Mouse (Mus musculus): Measurements from ENCODE around the gene Plcl1. TPM values are rescaled to one million over a fixed set of nuclear protein-coding genes. Genes with fewer than 3 reads are reported as not detected.

Plcl1 gene
- polyA plus RNA-seq, 1 experiment from 2014 or later: 4.2 TPM

- ATAC-seq (ENCODE audit: low FRiP score): no peak
- H3K9ac ChIP-seq: no peak overlapping the region
- H3K9me3 ChIP-seq: no peaks in the 10 kb centered on the region
- no peaks in the 10 kb centered on the region for H3K36me3 ChIP-seq
- no peaks in the 10 kb centered on the region for H3K27me3 ChIP-seq
- no peak overlapping the region for H3K4me3 ChIP-seq
- peaks cover 3% of the 10 kb centered on the region for H3K4me1 ChIP-seq (replicated peaks)
- WGBS: 38% methylated on average over 6 of the region's 6 CpGs
- H3K27ac ChIP-seq: no peak overlapping the region
- H3K4me2 ChIP-seq: no peak overlapping the region
Observed at GRCm38 (mm10) chr1:55588090-55588489, 182.4 kb downstream of the Plcl1 start.

- peaks cover 3% of the 10 kb centered on the region for H3K4me1 ChIP-seq (replicated peaks)
- H3K9ac ChIP-seq: no peak overlapping the region
- no peak overlapping the region for H3K4me3 ChIP-seq
- no peaks in the 10 kb centered on the region for H3K36me3 ChIP-seq
- no peak overlapping the region for H3K27ac ChIP-seq
- no peak for ATAC-seq (ENCODE audit: low FRiP score)
- no peaks in the 10 kb centered on the region for H3K27me3 ChIP-seq
- H3K4me2 ChIP-seq: no peak overlapping the region
- no peaks in the 10 kb centered on the region for H3K9me3 ChIP-seq
Observed at GRCm38 (mm10) chr1:55590047-55590446, 184.3 kb downstream of the Plcl1 start.

- no peak for ATAC-seq (ENCODE audit: low FRiP score)
- Histone ChIP-seq H3K4me1 (replicated peaks) (no peaks in the 10 kb centered on the region), H3K27ac (no peak overlapping the region), H3K4me3 (no peak overlapping the region), H3K27me3 (no peaks in the 10 kb centered on the region), H3K9me3 (no peaks in the 10 kb centered on the region), H3K4me2 (no peak overlapping the region), H3K36me3 (no peaks in the 10 kb centered on the region), H3K9ac (no peak overlapping the region)
- whole genome bisulfite sequencing: 73% methylated on average over 1 of the region's 1 CpGs
Observed at GRCm38 (mm10) chr1:55600496-55600895, 194.8 kb downstream of the Plcl1 start.

GRCm38 (mm10) chr1:55604593-55604992 is 198.9 kb downstream of the Plcl1 start:
- ATAC-seq (ENCODE audit: low FRiP score): no peak
- WGBS: 96% methylated on average over 4 of the region's 4 CpGs
- 0 out of 2 replicates have a peak, but pooled peaks cover 2% of the 10 kb centered on the region for H3K4me1 ChIP-seq (replicated peaks)

GRCm38 (mm10) chr1:55605450-55605849 is 199.7 kb downstream of the Plcl1 start:
- Histone ChIP-seq H3K27ac (no peak overlapping the region), H3K4me2 (no peak overlapping the region), H3K4me1 (replicated peaks) (0 out of 2 replicates have a peak, but pooled peaks cover 2% of the 10 kb centered on the region), H3K9me3 (no peaks in the 10 kb centered on the region), H3K36me3 (no peaks in the 10 kb centered on the region), H3K9ac (no peak overlapping the region), H3K27me3 (no peaks in the 10 kb centered on the region), H3K4me3 (no peak overlapping the region)
- no peak for ATAC-seq (ENCODE audit: low FRiP score)
- 60% methylated on average over 4 of the region's 4 CpGs for WGBS

More at GRCm38 (mm10) chr1:55604593-55604992, 198.9 kb downstream of the Plcl1 start:
- H3K9me3 ChIP-seq: no peaks in the 10 kb centered on the region
- no peaks in the 10 kb centered on the region for H3K27me3 ChIP-seq
- H3K27ac ChIP-seq: no peak overlapping the region
- H3K4me3 ChIP-seq: no peak overlapping the region
- H3K4me2 ChIP-seq: no peak overlapping the region
- H3K9ac ChIP-seq: no peak overlapping the region
- H3K36me3 ChIP-seq: no peaks in the 10 kb centered on the region

GRCm38 (mm10) chr1:55605956-55606355 is 200.2 kb downstream of the Plcl1 start:
- 0 out of 2 replicates have a peak, but pooled peaks cover 2% of the 10 kb centered on the region for H3K4me1 ChIP-seq (replicated peaks)
- H3K9ac ChIP-seq: no peak overlapping the region
- WGBS: 62% methylated on average over 2 of the region's 2 CpGs
- no peak overlapping the region for H3K4me2 ChIP-seq
- H3K4me3 ChIP-seq: no peak overlapping the region
- no peaks in the 10 kb centered on the region for H3K27me3 ChIP-seq
- no peak for ATAC-seq (ENCODE audit: low FRiP score)
- no peaks in the 10 kb centered on the region for H3K36me3 ChIP-seq
- H3K9me3 ChIP-seq: no peaks in the 10 kb centered on the region
- no peak overlapping the region for H3K27ac ChIP-seq

GRCm38 (mm10) chr1:55606405-55606804 is 200.7 kb downstream of the Plcl1 start:
- Histone ChIP-seq H3K36me3 (no peaks in the 10 kb centered on the region), H3K4me1 (replicated peaks) (0 out of 2 replicates have a peak, but pooled peaks cover 2% of the 10 kb centered on the region), H3K27ac (no peak overlapping the region), H3K4me2 (no peak overlapping the region), H3K9me3 (no peaks in the 10 kb centered on the region), H3K9ac (no peak overlapping the region), H3K4me3 (no peak overlapping the region), H3K27me3 (no peaks in the 10 kb centered on the region)
- no peak for ATAC-seq (ENCODE audit: low FRiP score)
- 62% methylated on average over 8 of the region's 8 CpGs for WGBS

GRCm38 (mm10) chr1:55612759-55613328 is 207.1 kb downstream of the Plcl1 start:
- 86% methylated on average over 6 of the region's 6 CpGs for WGBS
- Histone ChIP-seq H3K4me2 (no peak overlapping the region), H3K9ac (no peak overlapping the region), H3K4me1 (replicated peaks) (no peaks in the 10 kb centered on the region), H3K27ac (no peak overlapping the region), H3K9me3 (no peaks in the 10 kb centered on the region), H3K36me3 (no peaks in the 10 kb centered on the region), H3K4me3 (no peak overlapping the region), H3K27me3 (no peaks in the 10 kb centered on the region)
- ATAC-seq (ENCODE audit: low FRiP score): no peak

- H3K27ac ChIP-seq: no peak overlapping the region
- no peaks in the 10 kb centered on the region for H3K36me3 ChIP-seq
- H3K9me3 ChIP-seq: no peaks in the 10 kb centered on the region
- H3K4me2 ChIP-seq: no peak overlapping the region
- ATAC-seq (ENCODE audit: low FRiP score): no peak
- H3K4me1 ChIP-seq (replicated peaks): peaks cover 9% of the 10 kb centered on the region
- 99% methylated on average over 2 of the region's 2 CpGs for WGBS
- H3K27me3 ChIP-seq: no peaks in the 10 kb centered on the region
- H3K9ac ChIP-seq: no peak overlapping the region
- H3K4me3 ChIP-seq: no peak overlapping the region
Observed at GRCm38 (mm10) chr1:55617857-55618256, 212.1 kb downstream of the Plcl1 start.

GRCm38 (mm10) chr1:55618617-55619286 is 213.0 kb downstream of the Plcl1 start:
- WGBS: 74% methylated on average over 7 of the region's 7 CpGs
- H3K4me1 ChIP-seq (replicated peaks): peaks cover 12% of the 10 kb centered on the region
- H3K9me3 ChIP-seq: no peaks in the 10 kb centered on the region
- H3K4me3 ChIP-seq: no peak overlapping the region
- no peak overlapping the region for H3K27ac ChIP-seq
- no peaks in the 10 kb centered on the region for H3K36me3 ChIP-seq
- H3K27me3 ChIP-seq: no peaks in the 10 kb centered on the region
- no peak for ATAC-seq (ENCODE audit: low FRiP score)
- H3K9ac ChIP-seq: no peak overlapping the region
- H3K4me2 ChIP-seq: no peak overlapping the region

GRCm38 (mm10) chr1:55631496-55631895 is 225.8 kb downstream of the Plcl1 start:
- WGBS: 50% methylated on average over 1 of the region's 1 CpGs
- H3K27ac ChIP-seq: no peak overlapping the region
- no peak for ATAC-seq (ENCODE audit: low FRiP score)
- H3K4me2 ChIP-seq: no peak overlapping the region
- H3K4me3 ChIP-seq: no peak overlapping the region
- H3K27me3 ChIP-seq: 0 out of 2 replicates have a peak, but pooled peaks cover 2% of the 10 kb centered on the region
- H3K36me3 ChIP-seq: no peaks in the 10 kb centered on the region
- H3K4me1 ChIP-seq (replicated peaks): no peaks in the 10 kb centered on the region
- no peak overlapping the region for H3K9ac ChIP-seq
- H3K9me3 ChIP-seq: no peaks in the 10 kb centered on the region

GRCm38 (mm10) chr1:55632024-55632423 is 226.3 kb downstream of the Plcl1 start:
- H3K4me1 ChIP-seq (replicated peaks): no peaks in the 10 kb centered on the region
- H3K27me3 ChIP-seq: 0 out of 2 replicates have a peak, but pooled peaks cover 2% of the 10 kb centered on the region
- no peak for ATAC-seq (ENCODE audit: low FRiP score)
- no peak overlapping the region for H3K9ac ChIP-seq
- no peaks in the 10 kb centered on the region for H3K36me3 ChIP-seq
- 83% methylated on average over 2 of the region's 2 CpGs for WGBS
- H3K9me3 ChIP-seq: no peaks in the 10 kb centered on the region
- no peak overlapping the region for H3K4me3 ChIP-seq
- no peak overlapping the region for H3K4me2 ChIP-seq
- H3K27ac ChIP-seq: no peak overlapping the region

GRCm38 (mm10) chr1:55633326-55633725 is 227.6 kb downstream of the Plcl1 start:
- Histone ChIP-seq H3K4me2 (no peak overlapping the region), H3K36me3 (no peaks in the 10 kb centered on the region), H3K9me3 (no peaks in the 10 kb centered on the region), H3K27me3 (0 out of 2 replicates have a peak, but pooled peaks cover 2% of the 10 kb centered on the region), H3K4me3 (no peak overlapping the region), H3K4me1 (replicated peaks) (no peaks in the 10 kb centered on the region), H3K9ac (no peak overlapping the region), H3K27ac (no peak overlapping the region)
- ATAC-seq (ENCODE audit: low FRiP score): no peak
- 82% methylated on average over 4 of the region's 4 CpGs for WGBS
